Mouse (Mus musculus): ENCODE measurements around the gene Ednra.

DNA sequence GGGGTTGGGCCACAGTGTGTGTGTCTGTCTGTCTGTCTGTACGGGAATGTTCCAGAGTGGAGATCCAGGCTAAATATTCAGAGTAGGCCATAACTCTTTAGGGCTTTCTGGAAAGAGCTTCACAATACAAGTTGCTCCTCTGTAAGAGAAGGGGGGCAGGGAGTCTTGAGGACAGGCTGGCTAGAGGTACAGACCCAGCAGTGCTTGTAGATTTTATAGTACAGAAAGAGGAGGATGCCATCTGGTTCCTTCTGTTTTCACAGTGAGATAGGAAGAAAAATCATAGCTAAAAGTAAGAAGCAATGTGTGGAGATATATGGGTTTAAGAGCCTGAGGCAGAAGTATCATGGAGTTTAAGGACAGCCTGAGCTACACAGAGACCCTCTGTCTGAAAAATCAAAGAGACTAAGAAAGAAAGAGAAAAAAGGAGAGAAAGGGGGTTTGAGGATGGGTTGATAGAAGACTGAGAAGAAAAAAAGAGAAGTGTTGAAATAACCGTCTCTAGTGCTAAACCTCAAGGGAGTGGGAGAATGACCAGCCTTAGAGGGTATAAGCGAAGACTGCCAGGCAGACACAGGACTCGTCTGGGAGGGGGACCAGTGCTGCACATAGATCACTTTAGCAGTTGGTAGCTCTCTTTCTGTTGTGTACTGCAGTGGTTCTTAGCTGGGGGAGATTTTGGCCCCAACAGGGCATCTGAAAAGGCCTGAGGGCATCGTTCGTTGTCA lies 16.9 kb upstream of the Ednra start:
- TF ChIP-seq CTCF (conservative IDR thresholded peaks at IDR 0.05; ENCODE audit: insufficient read depth, insufficient read length, low read depth, low read length), result no peak
- TF ChIP-seq POLR2A (IDR thresholded peaks at IDR 0.05; ENCODE audit: low read depth, low read length), result no peak

Measured in kidney, adult 2 months (tissue).